Mouse (Mus musculus) R1 (cell line): ENCODE results near the gene Tac4.

Experiments used
- DNase-seq: peaks from one replicate; pipeline ENCODE4 v3.0.0-alpha.2; 2018; ENCODE audit warnings: low read depth, low spot score

Tac4 gene

GRCm38 (mm10) chr11:95259088-95259849, 2.1 kb upstream of the Tac4 start:
- peak; percentile 84 for DNase-seq

GRCm38 (mm10) chr11:95263816-95264454, 2.6 kb downstream of the Tac4 start:
- DNase-seq = peak; percentile 81

GRCm38 (mm10) chr11:95264455-95265013, 3.2 kb downstream of the Tac4 start:
- DNase-seq = no peak

GRCm38 (mm10) chr11:95266540-95267245, 5.4 kb downstream of the Tac4 start:
- DNase-seq = peak; percentile 78

- DNase-seq = peak; percentile 73
Observed at GRCm38 (mm10) chr11:95273661-95274060, 12.3 kb downstream of the Tac4 start.

- DNase-seq = no peak
Observed at GRCm38 (mm10) chr11:95274613-95275012, 13.3 kb downstream of the Tac4 start.

GRCm38 (mm10) chr11:95276056-95276455, 14.7 kb downstream of the Tac4 start:
- DNase-seq = no peak

GRCm38 (mm10) chr11:95279061-95279659, 17.8 kb downstream of the Tac4 start:
- DNase-seq = no peak

GRCm38 (mm10) chr11:95282331-95282730, 21.0 kb downstream of the Tac4 start:
- no peak for DNase-seq

GRCm38 (mm10) chr11:95291998-95292397, 30.7 kb downstream of the Tac4 start:
- no peak for DNase-seq

- DNase-seq = no peak
Observed at GRCm38 (mm10) chr11:95293017-95293624, 31.8 kb downstream of the Tac4 start.

GRCm38 (mm10) chr11:95295736-95296135, 34.4 kb downstream of the Tac4 start:
- DNase-seq = peak; percentile 93

- DNase-seq = peak; percentile 74
Observed at GRCm38 (mm10) chr11:95298146-95298545, 36.8 kb downstream of the Tac4 start.

- peak; percentile 36 for DNase-seq
Observed at GRCm38 (mm10) chr11:95299886-95300285, 38.6 kb downstream of the Tac4 start.

- no peak for DNase-seq
Observed at GRCm38 (mm10) chr11:95301772-95302171, 40.4 kb downstream of the Tac4 start.

- DNase-seq = peak; percentile 69
Observed at GRCm38 (mm10) chr11:95305600-95305999, 44.3 kb downstream of the Tac4 start.

- peak; percentile 60 for DNase-seq
Observed at GRCm38 (mm10) chr11:95307526-95307925, 46.2 kb downstream of the Tac4 start.

- peak; percentile 99 for DNase-seq
Observed at GRCm38 (mm10) chr11:95309510-95310006, 48.2 kb downstream of the Tac4 start.

GRCm38 (mm10) chr11:95310007-95310647, 48.8 kb downstream of the Tac4 start, which contains the start of gene Kat7:
Gene Kat7 (minus strand): TSS chr11:95310246.
- DNase-seq = peak; percentile 100

GRCm38 (mm10) chr11:95310648-95311424, 49.5 kb downstream of the Tac4 start:
- DNase-seq = peak; percentile 60
